Mouse (Mus musculus) R1 (cell line): ENCODE measurements at regions not wholly inside any gene's neighbourhood (a gene's known extent, or its start where the extent isn't known, plus 50 kb on each side); places are given as distances from the start of the nearest gene placed in this dataset.

Experiments
- DNase-seq: peaks from one replicate; pipeline ENCODE4 v3.0.0-alpha.2; 2018; ENCODE audit warnings: low read depth, low spot score

DNA sequence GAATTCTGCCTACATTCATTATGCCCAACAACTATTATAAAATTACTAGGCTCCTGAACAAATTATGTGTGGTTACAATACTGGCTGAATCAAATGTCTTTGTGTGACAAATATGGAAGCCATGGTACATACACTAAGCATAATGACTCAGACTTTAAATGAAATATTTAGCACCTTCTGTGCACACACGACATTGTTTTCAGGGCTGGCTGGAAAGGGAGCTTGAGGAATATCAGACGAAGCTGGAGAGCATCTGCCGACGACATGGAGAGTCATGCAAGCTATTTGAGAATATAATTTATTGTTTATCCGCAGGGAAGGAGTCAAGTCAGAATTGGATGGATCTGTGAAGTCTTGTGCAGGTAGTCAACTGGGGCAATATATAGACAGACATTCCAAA, 955.4 kb upstream of the Gm10801 start:
- DNase-seq, result no peak

DNA sequence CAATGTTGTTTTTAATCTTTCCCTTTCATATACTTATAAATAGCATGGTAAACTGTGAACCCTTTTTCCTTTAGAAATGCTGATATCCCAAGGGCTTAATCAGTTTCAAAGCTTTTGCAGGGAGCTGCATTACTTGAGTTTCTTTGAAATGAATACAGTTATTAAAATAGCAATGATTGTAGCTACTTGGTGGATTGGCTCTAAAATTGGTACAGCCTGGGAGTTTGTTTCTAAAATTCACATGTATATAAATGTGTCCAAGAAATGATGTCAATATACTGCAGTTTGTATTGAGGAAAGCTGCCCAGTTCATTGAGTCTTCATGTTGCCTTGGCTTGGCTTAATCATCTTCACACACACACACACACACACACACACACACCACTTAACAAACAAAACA, 954.8 kb upstream of the Gm10801 start:
- no peak for DNase-seq

DNA sequence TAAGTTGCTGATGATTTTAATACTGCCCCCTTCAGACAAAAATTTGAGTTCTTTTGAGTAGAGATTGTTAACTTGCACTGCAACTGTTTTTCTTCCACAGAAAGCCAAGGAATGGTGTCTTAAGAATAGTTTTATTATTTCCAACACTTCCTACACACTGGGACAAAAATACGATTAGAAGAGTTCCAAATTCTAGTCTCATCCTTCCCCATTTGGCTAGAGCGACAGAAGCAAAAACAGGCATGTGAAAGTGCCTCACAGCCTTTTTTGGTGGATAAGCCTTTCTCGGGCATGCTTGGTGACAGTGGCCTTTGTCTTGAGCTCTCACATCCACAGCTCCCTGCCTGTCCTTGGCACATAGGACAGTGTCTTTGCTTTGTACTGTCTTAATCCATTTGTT, 954.3 kb upstream of the Gm10801 start:
- no peak for DNase-seq

DNA sequence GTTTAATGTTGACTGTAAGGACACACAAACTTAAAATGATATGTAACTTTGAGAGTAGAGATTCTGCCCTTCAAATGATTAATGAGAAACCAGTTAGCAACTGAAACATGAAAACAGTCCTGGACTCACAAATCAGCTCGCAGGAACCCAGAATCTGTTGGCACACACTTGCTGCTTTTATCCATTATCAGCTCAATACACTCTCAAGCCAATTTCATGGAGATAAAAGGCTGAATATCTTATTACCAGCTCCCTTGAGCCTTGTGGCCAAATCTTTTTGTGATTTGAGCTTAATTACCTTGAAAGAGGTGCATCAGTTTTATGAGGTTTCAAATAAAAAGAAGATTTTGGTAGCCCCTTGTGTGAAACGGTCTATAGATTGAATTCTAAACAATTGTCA, 936.9 kb upstream of the Gm10801 start:
- no peak for DNase-seq

DNA sequence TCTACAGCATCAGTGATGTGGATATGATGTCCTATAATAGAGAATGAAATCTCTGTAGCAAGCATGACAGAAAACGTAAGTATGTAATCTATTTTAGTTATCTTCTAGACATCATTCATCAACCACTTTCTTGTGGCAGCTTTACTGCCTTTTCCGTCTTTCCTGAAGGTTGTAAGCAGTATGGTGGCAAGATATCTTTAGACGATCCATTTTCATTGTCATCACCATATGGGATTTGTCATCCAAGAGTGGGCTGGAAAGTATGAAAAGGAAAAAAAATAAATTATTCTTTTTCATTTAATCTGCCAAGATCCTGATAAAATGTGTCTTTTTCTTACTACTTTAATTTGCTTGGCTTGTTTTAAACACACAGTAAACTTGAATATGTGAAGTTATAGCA, 893.2 kb upstream of the Gm10801 start:
- no peak for DNase-seq

DNA sequence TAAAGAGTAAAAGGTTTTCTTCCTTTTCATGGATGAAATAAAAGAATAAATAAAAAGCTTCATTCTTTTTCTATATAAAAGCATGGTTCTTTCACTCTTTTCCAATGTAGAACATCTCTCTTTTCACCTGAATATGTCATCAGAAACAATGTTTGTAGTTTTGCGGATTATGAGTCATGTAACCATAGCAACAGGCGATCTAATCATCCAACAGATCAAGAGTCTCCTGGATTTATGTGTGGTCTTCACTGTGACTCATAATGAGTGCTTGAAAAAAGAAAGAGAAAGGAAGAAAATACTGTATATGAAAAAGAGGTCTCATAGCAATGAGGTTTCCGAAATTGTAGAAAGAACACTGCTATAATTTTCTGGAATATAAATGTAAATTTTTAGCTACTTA, 884.1 kb upstream of the Gm10801 start:
- DNase-seq, result no peak

DNA sequence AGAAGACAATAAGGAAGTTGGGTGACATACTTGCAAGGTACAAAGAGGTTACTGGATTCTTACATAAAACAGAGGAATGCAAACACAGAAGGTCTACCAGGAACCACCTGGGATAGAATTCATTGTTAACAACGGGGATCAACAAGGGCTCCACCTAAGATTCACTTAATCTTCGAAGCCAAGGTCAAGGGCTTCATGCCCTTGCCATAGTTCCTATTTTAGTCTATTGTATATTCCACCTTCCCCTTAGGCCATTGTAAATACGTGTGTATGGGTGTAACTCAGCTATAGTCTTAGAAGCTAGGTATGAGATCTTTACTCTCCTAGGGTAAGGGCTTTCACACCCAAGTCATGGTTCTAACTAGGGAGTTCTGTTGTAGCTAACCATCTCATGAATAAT, 882.0 kb upstream of the Gm10801 start:
- peak; percentile 72 for DNase-seq
